Mouse (Mus musculus) lung, postnatal 10 days (tissue): ENCODE results near the gene Il1r2.
A peak's percentile ranks its signal among the peaks of the same experiment; 100 is the strongest.

Experiments
- DNase-seq: peaks from one replicate; pipeline ENCODE4 v3.0.0; 2021

The Il1r2 gene

GRCm38 (mm10) chr1:40133567-40133966, 59.7 kb downstream of the Il1r2 start:
- DNase-seq, result no peak

GRCm38 (mm10) chr1:40139798-40140532, 66.1 kb downstream of the Il1r2 start:
- peak; percentile 87 for DNase-seq

- no peak for DNase-seq
These were observed 82.2 kb downstream of the Il1r2 start for GRCm38 (mm10) chr1:40156096-40156495.

GRCm38 (mm10) chr1:40163329-40163917, 89.5 kb downstream of the Il1r2 start:
- no peak for DNase-seq

GRCm38 (mm10) chr1:40164331-40164730, 90.5 kb downstream of the Il1r2 start:
- no peak for DNase-seq

GRCm38 (mm10) chr1:40167585-40167984, 93.7 kb downstream of the Il1r2 start:
- DNase-seq, result no peak

- peak; percentile 44 for DNase-seq
These were observed 98.0 kb downstream of the Il1r2 start for GRCm38 (mm10) chr1:40171878-40172277.

GRCm38 (mm10) chr1:40174146-40174545, 100.3 kb downstream of the Il1r2 start:
- DNase-seq, result no peak
